Mouse (Mus musculus) bone marrow, adult 2 months (tissue): ENCODE data around the gene Sox12.

Experiments used
- CTCF ChIP-seq: fragments of 200-500 bp; IDR thresholded peaks from 2 replicates; pipeline ENCODE4 v1.5.1; 2011; ENCODE audit warnings: low read length, control low read depth; ENCODE audit not compliant: control insufficient read depth, insufficient read depth
- POLR2A ChIP-seq: fragments of 200-500 bp; IDR thresholded peaks from 2 replicates; pipeline ENCODE4 v1.6.1; 2011; ENCODE audit warnings: low read depth, mild to moderate bottlenecking, control low read depth, low read length, borderline replicate concordance; ENCODE audit not compliant: control insufficient read depth

GRCm38 (mm10) chr2:152349842-152350540 lies 47.9 kb downstream of the Sox12 start:
- TF ChIP-seq CTCF = no peak
- no peak for TF ChIP-seq POLR2A
